Mouse (Mus musculus): ENCODE measurements around the gene Atp8a1. TPM values are rescaled to one million over a fixed set of nuclear protein-coding genes. Genes with fewer than 3 reads are reported as not detected.

Atp8a1 gene
- polyA plus RNA-seq, 1 experiment from 2014 or later: 64.2 TPM

GRCm38 (mm10) chr5:67752007-67752406 lies 95.2 kb downstream of the Atp8a1 start:
- peaks cover 81% of the 10 kb centered on the region for H3K36me3 ChIP-seq
- no peaks in the 10 kb centered on the region for H3K27me3 ChIP-seq (replicated peaks)
- no peak overlapping the region for H3K9ac ChIP-seq
- no peak overlapping the region for H3K4me3 ChIP-seq
- 72% methylated on average over 3 of the region's 3 CpGs for WGBS (ENCODE audit: insufficient replicate concordance)
- no peaks in the 10 kb centered on the region for H3K9me3 ChIP-seq (replicated peaks)
- H3K4me2 ChIP-seq: no peak overlapping the region
- no peak overlapping the region for H3K27ac ChIP-seq
- no peak for ATAC-seq
- H3K4me1 ChIP-seq: no peaks in the 10 kb centered on the region

- WGBS (ENCODE audit: insufficient replicate concordance): 72% methylated on average over 3 of the region's 3 CpGs
- no peak overlapping the region for H3K4me2 ChIP-seq
- no peaks in the 10 kb centered on the region for H3K27me3 ChIP-seq (replicated peaks)
- H3K4me3 ChIP-seq: no peak overlapping the region
- no peak overlapping the region for H3K9ac ChIP-seq
- H3K27ac ChIP-seq: no peak overlapping the region
- H3K36me3 ChIP-seq: peaks cover 94% of the 10 kb centered on the region
- H3K4me1 ChIP-seq: no peaks in the 10 kb centered on the region
- H3K9me3 ChIP-seq (replicated peaks): no peaks in the 10 kb centered on the region
- no peak for ATAC-seq
These were observed 108.0 kb downstream of the Atp8a1 start for GRCm38 (mm10) chr5:67739261-67739660.

GRCm38 (mm10) chr5:67738133-67738532 lies 109.1 kb downstream of the Atp8a1 start:
- no peaks in the 10 kb centered on the region for H3K9me3 ChIP-seq (replicated peaks)
- WGBS (ENCODE audit: insufficient replicate concordance): 92% methylated on average over 10 of the region's 10 CpGs
- no peak overlapping the region for H3K4me2 ChIP-seq
- ATAC-seq: no peak
- peaks cover 92% of the 10 kb centered on the region for H3K36me3 ChIP-seq
- H3K27ac ChIP-seq: no peak overlapping the region
- H3K27me3 ChIP-seq (replicated peaks): no peaks in the 10 kb centered on the region
- no peak overlapping the region for H3K4me3 ChIP-seq
- no peak overlapping the region for H3K9ac ChIP-seq
- H3K4me1 ChIP-seq: no peaks in the 10 kb centered on the region

- Histone ChIP-seq H3K9ac (no peak overlapping the region), H3K4me3 (no peak overlapping the region), H3K27me3 (replicated peaks) (no peaks in the 10 kb centered on the region), H3K4me2 (no peak overlapping the region), H3K36me3 (peaks cover 92% of the 10 kb centered on the region), H3K9me3 (replicated peaks) (no peaks in the 10 kb centered on the region), H3K4me1 (no peaks in the 10 kb centered on the region), H3K27ac (no peak overlapping the region)
- WGBS (ENCODE audit: insufficient replicate concordance): 90% methylated on average over 1 of the region's 1 CpGs
- ATAC-seq: no peak
These were observed 111.5 kb downstream of the Atp8a1 start for GRCm38 (mm10) chr5:67735771-67736170.

GRCm38 (mm10) chr5:67733551-67734258 lies 113.5 kb downstream of the Atp8a1 start:
- WGBS (ENCODE audit: insufficient replicate concordance): 65% methylated on average over 9 of the region's 9 CpGs
- Histone ChIP-seq H3K9me3 (replicated peaks) (no peaks in the 10 kb centered on the region), H3K4me2 (no peak overlapping the region), H3K27ac (no peak overlapping the region), H3K27me3 (replicated peaks) (no peaks in the 10 kb centered on the region), H3K9ac (no peak overlapping the region), H3K4me3 (no peak overlapping the region), H3K4me1 (no peaks in the 10 kb centered on the region), H3K36me3 (peaks cover 92% of the 10 kb centered on the region)
- no peak for ATAC-seq

- Histone ChIP-seq H3K27me3 (replicated peaks) (no peaks in the 10 kb centered on the region), H3K27ac (no peak overlapping the region), H3K36me3 (peaks cover 93% of the 10 kb centered on the region), H3K9me3 (replicated peaks) (no peaks in the 10 kb centered on the region), H3K4me2 (no peak overlapping the region), H3K4me1 (no peaks in the 10 kb centered on the region), H3K4me3 (no peak overlapping the region), H3K9ac (no peak overlapping the region)
- whole genome bisulfite sequencing (ENCODE audit: insufficient replicate concordance): 84% methylated on average over 6 of the region's 6 CpGs
- ATAC-seq: no peak
These were observed 114.1 kb downstream of the Atp8a1 start for GRCm38 (mm10) chr5:67733150-67733549.

- Histone ChIP-seq H3K9ac (no peak overlapping the region), H3K4me2 (no peak overlapping the region), H3K4me3 (no peak overlapping the region), H3K36me3 (peaks cover 95% of the 10 kb centered on the region), H3K9me3 (replicated peaks) (no peaks in the 10 kb centered on the region), H3K4me1 (no peaks in the 10 kb centered on the region), H3K27ac (no peak overlapping the region), H3K27me3 (replicated peaks) (no peaks in the 10 kb centered on the region)
- WGBS (ENCODE audit: insufficient replicate concordance): 29% methylated on average over 2 of the region's 2 CpGs
- ATAC-seq: no peak
These were observed 119.5 kb downstream of the Atp8a1 start for GRCm38 (mm10) chr5:67727755-67728154.

GRCm38 (mm10) chr5:67726810-67727209 lies 120.4 kb downstream of the Atp8a1 start:
- WGBS (ENCODE audit: insufficient replicate concordance): 91% methylated on average over 13 of the region's 13 CpGs
- H3K36me3 ChIP-seq: peaks cover 95% of the 10 kb centered on the region
- ATAC-seq: no peak

GRCm38 (mm10) chr5:67701641-67702040 lies 145.6 kb downstream of the Atp8a1 start:
- Histone ChIP-seq H3K36me3 (peaks cover 97% of the 10 kb centered on the region), H3K27me3 (replicated peaks) (no peaks in the 10 kb centered on the region)
- 94% methylated on average over 7 of the region's 7 CpGs for WGBS (ENCODE audit: insufficient replicate concordance)

More at GRCm38 (mm10) chr5:67726810-67727209, 120.4 kb downstream of the Atp8a1 start:
- Histone ChIP-seq H3K27me3 (replicated peaks) (no peaks in the 10 kb centered on the region), H3K27ac (no peak overlapping the region), H3K4me3 (no peak overlapping the region), H3K4me2 (no peak overlapping the region), H3K9me3 (replicated peaks) (no peaks in the 10 kb centered on the region), H3K4me1 (no peaks in the 10 kb centered on the region), H3K9ac (no peak overlapping the region)

GRCm38 (mm10) chr5:67699418-67699817 lies 147.8 kb downstream of the Atp8a1 start:
- no peaks in the 10 kb centered on the region for H3K4me1 ChIP-seq
- no peak overlapping the region for H3K27ac ChIP-seq
- no peak overlapping the region for H3K9ac ChIP-seq
- ATAC-seq: no peak
- no peak overlapping the region for H3K4me3 ChIP-seq
- 75% methylated on average over 1 of the region's 1 CpGs for WGBS (ENCODE audit: insufficient replicate concordance)
- H3K4me2 ChIP-seq: no peak overlapping the region
- peaks cover 96% of the 10 kb centered on the region for H3K36me3 ChIP-seq
- no peaks in the 10 kb centered on the region for H3K27me3 ChIP-seq (replicated peaks)
- no peaks in the 10 kb centered on the region for H3K9me3 ChIP-seq (replicated peaks)

More at GRCm38 (mm10) chr5:67701641-67702040, 145.6 kb downstream of the Atp8a1 start:
- H3K4me2 ChIP-seq: no peak overlapping the region
- H3K27ac ChIP-seq: no peak overlapping the region
- no peak overlapping the region for H3K9ac ChIP-seq
- H3K9me3 ChIP-seq (replicated peaks): no peaks in the 10 kb centered on the region
- ATAC-seq: no peak
- no peaks in the 10 kb centered on the region for H3K4me1 ChIP-seq
- no peak overlapping the region for H3K4me3 ChIP-seq

GRCm38 (mm10) chr5:67698176-67698575 lies 149.1 kb downstream of the Atp8a1 start:
- Histone ChIP-seq H3K27me3 (replicated peaks) (no peaks in the 10 kb centered on the region), H3K4me2 (no peak overlapping the region), H3K4me1 (no peaks in the 10 kb centered on the region), H3K4me3 (no peak overlapping the region), H3K9ac (no peak overlapping the region), H3K36me3 (peaks cover 93% of the 10 kb centered on the region), H3K27ac (no peak overlapping the region), H3K9me3 (replicated peaks) (no peaks in the 10 kb centered on the region)
- 65% methylated on average over 3 of the region's 3 CpGs for WGBS (ENCODE audit: insufficient replicate concordance)
- ATAC-seq: no peak

GRCm38 (mm10) chr5:67696741-67697596 lies 150.3 kb downstream of the Atp8a1 start:
- Histone ChIP-seq H3K9ac (no peak overlapping the region), H3K4me1 (no peaks in the 10 kb centered on the region), H3K4me3 (no peak overlapping the region), H3K36me3 (peaks cover 91% of the 10 kb centered on the region), H3K4me2 (no peak overlapping the region), H3K27ac (no peak overlapping the region), H3K27me3 (replicated peaks) (no peaks in the 10 kb centered on the region), H3K9me3 (replicated peaks) (no peaks in the 10 kb centered on the region)
- WGBS (ENCODE audit: insufficient replicate concordance): 63% methylated on average over 12 of the region's 12 CpGs
- no peak for ATAC-seq
